10 mouse cellular contexts compared by ENCODE assay signal in genomic region chr9:35283415-35284069, GRCm38 (mm10). TPM values are rescaled to one million over a fixed set of nuclear protein-coding genes. Genes with fewer than 3 reads are reported as not detected.
DNase-seq lines count a peak whose midpoint lies in the region; ATAC-seq and TF ChIP-seq lines count a peak whose summit lies in the region.
"Had no signal": no experiment of that assay in that cellular context is flagged by ENCODE, and none has a peak within 500 bp of the region (broad histone marks: within the 10 kb centered on the region; RNA-seq: fewer than 3 reads in every experiment).

No protein-coding gene starts in this region.

- H3K4me2 ChIP-seq in hindbrain, postnatal 0 days (ENCODE audit: low read depth, low read length) = no peak overlapping the region
- no peak overlapping the region for H3K4me2 ChIP-seq in forebrain, embryonic 16.5 days (ENCODE audit: low read length)
- no peak overlapping the region for H3K4me2 ChIP-seq in stomach, embryonic 14.5 days (replicated peaks; ENCODE audit: low read depth, low read length)

- no peaks in the 10 kb centered on the region for H3K36me3 ChIP-seq in hindbrain, embryonic 10.5 days
- no peaks in the 10 kb centered on the region for H3K36me3 ChIP-seq in hindbrain, postnatal 0 days (ENCODE audit: insufficient read depth, low read length)
- no peaks in the 10 kb centered on the region for H3K36me3 ChIP-seq in forebrain, embryonic 16.5 days (ENCODE audit: control insufficient read depth, insufficient read depth)
- H3K36me3 ChIP-seq in stomach, embryonic 14.5 days (ENCODE audit: control insufficient read depth, insufficient read depth, low read length) = no peaks in the 10 kb centered on the region

- no peak overlapping the region for H3K4me3 ChIP-seq in hindbrain, embryonic 10.5 days
- no peak overlapping the region for H3K4me3 ChIP-seq in hindbrain, postnatal 0 days (ENCODE audit: low read length)
- H3K4me3 ChIP-seq in forebrain, embryonic 16.5 days (replicated peaks; ENCODE audit: low read length) = no peak overlapping the region
- no peak overlapping the region for H3K4me3 ChIP-seq in stomach, embryonic 14.5 days (ENCODE audit: low read depth, low read length)
- H3K4me3 ChIP-seq: left cerebral cortex, adult 2 months had no signal

- 41% methylated on average over 13 of the region's 13 CpGs for WGBS in hindbrain, embryonic 10.5 days
- WGBS in hindbrain, postnatal 0 days = 60% methylated on average over 13 of the region's 13 CpGs
- WGBS in forebrain, embryonic 16.5 days = 84% methylated on average over 13 of the region's 13 CpGs
- 70% methylated on average over 13 of the region's 13 CpGs for WGBS in stomach, embryonic 14.5 days

- intact Hi-C loops in left cerebral cortex, postnatal 25 days (cut with DNase I) = loop anchor here (5.0 to 10.0 kb wide), 2 partner anchors 139 to 1411 kb away; partner anchors contain the start of genes Acrv1 and Cdon

- TF ChIP-seq CTCF in hindbrain, postnatal 0 days (IDR thresholded peaks at IDR 0.05; ENCODE audit: low read depth) = no peak

- ATAC-seq in hindbrain, postnatal 0 days = no peak
- peak; percentile 51; the same call in 1 of the 2 replicates for ATAC-seq in forebrain, embryonic 16.5 days
- ATAC-seq in stomach, embryonic 14.5 days (ENCODE audit: insufficient number of reproducible peaks, insufficient read depth, low FRiP score, low read depth) = peak; percentile 25; the same call in 1 of the 2 replicates
- no peak for ATAC-seq in megakaryocyte-erythroid progenitor cell, adult 5-6 weeks (replicated peaks; ENCODE audit: low FRiP score, low TSS enrichment, poor library complexity, severe bottlenecking)

- H3K27ac ChIP-seq in hindbrain, embryonic 10.5 days = peak overlapping the region; percentile 63
- no peak overlapping the region for H3K27ac ChIP-seq in hindbrain, postnatal 0 days
- no peak overlapping the region for H3K27ac ChIP-seq in forebrain, embryonic 16.5 days (ENCODE audit: low read length)
- no peak overlapping the region; the same call in 1 of the 2 replicates for H3K27ac ChIP-seq in stomach, embryonic 14.5 days (ENCODE audit: low read length)
- H3K27ac ChIP-seq: left cerebral cortex, adult 2 months had no signal

- peak; percentile 63 for DNase-seq in hindbrain, embryonic 10.5 days (ENCODE audit: low spot score)
- DNase-seq in hindbrain, postnatal 0 days (ENCODE audit: low spot score) = no peak
- peak; percentile 19 to 26 for DNase-seq in kidney, postnatal 36 days
- no peak for DNase-seq in left cerebral cortex, postnatal 25 days (ENCODE audit: low spot score in 2 of 2)
- no peak for DNase-seq in layer of hippocampus, adult 18-20 months (ENCODE audit: low spot score in 2 of 2)
- DNase-seq: cerebellum, adult 11-12 months had no signal

- H3K27me3 ChIP-seq in hindbrain, embryonic 10.5 days (ENCODE audit: insufficient read depth, poor library complexity, severe bottlenecking) = peaks cover 60% of the 10 kb centered on the region
- peaks cover 23% of the 10 kb centered on the region for H3K27me3 ChIP-seq in hindbrain, postnatal 0 days (ENCODE audit: insufficient read depth, low read length)
- no peaks in the 10 kb centered on the region for H3K27me3 ChIP-seq in forebrain, embryonic 16.5 days (replicated peaks; ENCODE audit: control insufficient read depth, insufficient read depth, low read length)
- H3K27me3 ChIP-seq in stomach, embryonic 14.5 days (ENCODE audit: control insufficient read depth, insufficient read depth, low read length) = no peaks in the 10 kb centered on the region

- H3K9ac ChIP-seq in hindbrain, postnatal 0 days (replicated peaks; ENCODE audit: low read length) = no peak overlapping the region
- no peak overlapping the region for H3K9ac ChIP-seq in forebrain, embryonic 16.5 days (replicated peaks; ENCODE audit: low read depth, low read length)
- no peak overlapping the region for H3K9ac ChIP-seq in stomach, embryonic 14.5 days (replicated peaks; ENCODE audit: low read depth, low read length)

- H3K4me1 ChIP-seq in hindbrain, embryonic 10.5 days (replicated peaks) = peaks cover 40% of the 10 kb centered on the region
- no peaks in the 10 kb centered on the region for H3K4me1 ChIP-seq in hindbrain, postnatal 0 days (ENCODE audit: insufficient read depth, low read length)
- H3K4me1 ChIP-seq in forebrain, embryonic 16.5 days (replicated peaks; ENCODE audit: control insufficient read depth, insufficient read depth, low read length) = 0 out of 2 replicates have a peak, but pooled peaks cover 2% of the 10 kb centered on the region
- H3K4me1 ChIP-seq in stomach, embryonic 14.5 days (ENCODE audit: control insufficient read depth, insufficient read depth, low read length) = 0 out of 2 replicates have a peak, but pooled peaks cover 8% of the 10 kb centered on the region

- H3K9me3 ChIP-seq in hindbrain, embryonic 10.5 days = no peaks in the 10 kb centered on the region
- H3K9me3 ChIP-seq in hindbrain, postnatal 0 days (ENCODE audit: low read length) = no peaks in the 10 kb centered on the region
- H3K9me3 ChIP-seq in forebrain, embryonic 16.5 days (ENCODE audit: control insufficient read depth, low read length) = no peaks in the 10 kb centered on the region
- no peaks in the 10 kb centered on the region for H3K9me3 ChIP-seq in stomach, embryonic 14.5 days (ENCODE audit: control insufficient read depth, low read depth, low read length)

RNA-seq across cellular contexts. Expression of gene Rpusd4, which starts 15.9 kb away (rescaled TPM):
- 27.5 and 30.8 TPM in 2 replicates for polyA plus RNA-seq in hindbrain, embryonic 10.5 days (2016; fragmentation: Nextera tagmentation; extraction: Ambion mirVana)
- 7.5 and 11.3 TPM in 2 replicates for total RNA-seq in hindbrain, postnatal 0 days (2014; rRNA removed)
- 10.8 and 13.1 TPM in 2 replicates for polyA plus RNA-seq in hindbrain, postnatal 0 days (2015; fragmentation: Nextera tagmentation; extraction: Ambion mirVana)
- 19.7 and 23.1 TPM in 2 replicates for polyA plus RNA-seq in forebrain, embryonic 16.5 days (2015; fragmentation: Nextera tagmentation; extraction: Ambion mirVana)
- 28.2 and 30.5 TPM in 2 replicates for polyA plus RNA-seq in stomach, embryonic 14.5 days (2014; fragmentation: Nextera tagmentation; extraction: Ambion mirVana)
- 1 to 10 TPM; 8.4 to 9.2 TPM for total RNA-seq in left cerebral cortex, postnatal 25 days (2021)
- total RNA-seq in layer of hippocampus, adult 18-20 months (2021) = 10 to 100 TPM; 11.9 to 13.5 TPM
- 31.0 and 47.2 TPM in 2 replicates for total RNA-seq in megakaryocyte-erythroid progenitor cell, adult 5-6 weeks (2014; fragmentation: Nextera tagmentation)
- 13.9 and 21.5 TPM in 2 replicates for total RNA-seq in megakaryocyte-erythroid progenitor cell, adult 5-6 weeks (2017)

RNA-seq across cellular contexts. Expression of gene Fam118b, which starts 15.9 kb away (rescaled TPM):
- polyA plus RNA-seq in hindbrain, embryonic 10.5 days (2016; fragmentation: Nextera tagmentation; extraction: Ambion mirVana) = 66.6 and 71.0 TPM in 2 replicates
- 15.6 and 18.5 TPM in 2 replicates for total RNA-seq in hindbrain, postnatal 0 days (2014; rRNA removed)
- 34.6 and 34.7 TPM in 2 replicates for polyA plus RNA-seq in hindbrain, postnatal 0 days (2015; fragmentation: Nextera tagmentation; extraction: Ambion mirVana)
- 86.8 and 92.5 TPM in 2 replicates for polyA plus RNA-seq in forebrain, embryonic 16.5 days (2015; fragmentation: Nextera tagmentation; extraction: Ambion mirVana)
- polyA plus RNA-seq in stomach, embryonic 14.5 days (2014; fragmentation: Nextera tagmentation; extraction: Ambion mirVana) = 34.1 and 36.6 TPM in 2 replicates
- 10 to 100 TPM; 23.5 to 25.2 TPM for total RNA-seq in left cerebral cortex, postnatal 25 days (2021)
- 10 to 100 TPM; 28.9 to 29.1 TPM for total RNA-seq in layer of hippocampus, adult 18-20 months (2021)
- total RNA-seq in megakaryocyte-erythroid progenitor cell, adult 5-6 weeks (2014; fragmentation: Nextera tagmentation) = 24.7 and 34.1 TPM in 2 replicates
- total RNA-seq in megakaryocyte-erythroid progenitor cell, adult 5-6 weeks (2017) = 8.7 and 16.5 TPM in 2 replicates

Comparison
In these comparisons a context has a peak if more than half of its experiments do, and no peak if none do; other contexts are left out.
1. DNase-seq: peak in hindbrain, embryonic 10.5 days (single experiment) and kidney, postnatal 36 days (2 of 2); none in hindbrain, postnatal 0 days (single experiment), left cerebral cortex, postnatal 25 days (0 of 2) and layer of hippocampus, adult 18-20 months (0 of 2).
2. ATAC-seq: peak in forebrain, embryonic 16.5 days (single experiment) and stomach, embryonic 14.5 days (single experiment); none in hindbrain, postnatal 0 days (single experiment) and megakaryocyte-erythroid progenitor cell, adult 5-6 weeks (single experiment).